Mouse (Mus musculus): ENCODE data around the gene Noxo1.
"Not testable (repeated sequence)": the region's sequence is repeated elsewhere in the genome, so short reads cannot be mapped to it uniquely, and the experiment has no call there.

Noxo1 gene

DNA sequence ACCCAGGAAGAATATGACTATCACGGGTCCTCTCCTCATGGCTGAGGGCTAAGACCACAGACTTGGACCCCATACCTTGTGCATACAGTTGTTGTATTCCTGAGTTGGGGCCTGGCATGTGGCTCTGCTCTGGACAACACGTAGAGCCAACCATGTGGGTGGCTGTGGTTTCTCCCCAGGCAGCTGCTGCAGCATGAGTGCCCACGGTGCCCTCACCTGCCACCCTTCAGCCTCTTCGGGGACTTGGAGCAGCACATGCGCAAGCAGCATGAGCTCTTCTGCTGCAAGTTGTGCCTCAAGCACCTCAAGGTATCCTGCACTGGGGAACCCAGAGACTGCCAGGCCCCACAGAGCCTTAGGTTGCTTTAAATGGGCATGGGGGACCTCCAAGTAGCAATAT is 19.2 kb upstream of the Noxo1 start:
- in situ Hi-C loops (cut with MboI, MseI), result no loop called here

DNA sequence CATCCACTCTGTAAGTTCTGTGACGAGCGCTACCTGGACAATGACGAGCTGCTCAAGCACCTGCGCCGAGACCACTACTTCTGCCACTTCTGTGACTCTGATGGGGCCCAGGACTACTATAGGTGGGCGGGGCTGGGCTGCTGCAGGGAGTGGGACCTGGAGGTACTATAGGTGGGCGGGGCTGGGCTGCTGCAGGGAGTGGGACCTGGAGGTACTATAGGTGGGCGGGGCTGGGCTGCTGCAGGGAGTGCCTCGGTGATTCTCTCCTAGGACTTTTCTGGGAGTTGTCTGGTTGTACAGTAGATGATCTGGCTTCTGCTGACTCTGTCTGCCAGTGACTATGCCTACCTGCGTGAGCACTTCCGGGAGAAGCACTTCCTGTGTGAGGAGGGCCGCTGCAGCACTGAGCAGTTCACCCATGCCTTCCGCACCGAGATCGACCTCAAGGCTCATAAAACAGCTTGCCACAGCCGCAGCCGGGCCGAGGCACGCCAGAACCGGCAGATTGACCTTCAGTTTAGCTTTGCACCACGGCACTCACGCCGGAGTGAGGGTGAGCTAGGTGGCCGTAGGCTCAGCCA is 18.4 kb upstream of the Noxo1 start:
- in situ Hi-C loops (cut with MboI, MseI), result no loop called here

DNA sequence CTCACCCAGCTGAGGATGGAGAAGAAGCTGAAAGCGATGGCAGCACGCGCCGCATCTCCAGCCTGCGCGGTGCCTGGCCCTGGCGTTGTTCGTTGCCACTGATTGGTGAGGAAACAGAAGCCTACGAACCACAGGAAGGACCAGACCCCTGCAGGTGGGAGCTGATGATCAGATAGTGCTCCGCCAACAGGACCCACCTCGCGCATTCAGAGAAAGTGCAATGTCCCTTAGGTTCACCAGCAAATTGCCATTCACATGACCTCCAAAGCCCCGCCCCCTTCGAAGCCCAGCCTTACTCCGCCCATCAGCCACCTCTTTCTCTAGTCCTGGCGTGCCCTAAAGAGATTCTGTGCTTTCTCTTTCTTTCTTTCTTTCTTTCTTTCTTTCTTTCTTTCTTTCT is 9.5 kb upstream of the Noxo1 start:
- in situ Hi-C loops (cut with MboI, MseI), result no loop called here

DNA sequence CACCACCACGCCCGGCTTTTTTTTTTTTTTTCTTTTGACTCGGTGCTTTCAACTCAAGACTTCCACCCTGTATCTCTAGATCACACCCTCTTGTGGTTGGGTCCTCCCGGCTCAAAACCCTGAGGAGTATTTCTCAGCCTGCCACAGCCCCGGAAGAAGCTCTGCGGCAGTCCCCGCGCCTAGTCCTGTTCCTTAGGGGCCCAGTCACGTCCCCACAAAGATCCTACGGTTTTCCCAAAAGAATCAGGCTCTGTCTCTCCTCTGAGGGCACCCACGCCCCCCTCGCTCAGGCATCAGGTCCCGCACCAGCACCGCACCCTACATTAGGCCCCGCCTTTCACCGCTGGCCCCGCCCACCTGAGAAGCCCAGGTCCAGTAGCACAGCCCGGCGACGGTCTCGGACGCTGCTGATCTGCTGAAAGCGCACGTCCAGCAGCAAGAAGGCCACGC is 8.9 kb upstream of the Noxo1 start:
- in situ Hi-C loops (cut with MboI, MseI), result no loop called here

DNA sequence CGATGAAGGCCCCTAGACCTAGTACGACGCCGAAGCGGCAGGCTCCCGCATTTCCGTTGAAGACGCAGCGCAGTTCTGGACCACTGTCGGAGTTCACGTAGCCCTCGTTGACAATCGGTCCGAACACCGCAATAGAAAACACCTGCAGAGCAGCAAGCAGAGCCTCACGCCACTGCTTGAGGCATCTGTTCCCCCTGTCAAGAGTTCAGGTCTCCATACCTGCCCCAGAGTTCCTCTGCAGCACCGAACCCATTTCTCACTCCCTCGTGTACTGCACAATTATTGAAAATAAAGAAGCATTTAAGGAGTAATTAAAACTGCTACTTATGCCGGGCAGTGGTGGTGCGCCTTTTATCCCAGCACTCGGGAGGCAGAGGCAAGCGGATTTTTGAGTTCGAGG is 8.4 kb upstream of the Noxo1 start:
- in situ Hi-C loops (cut with MboI, MseI), result no loop called here

DNA sequence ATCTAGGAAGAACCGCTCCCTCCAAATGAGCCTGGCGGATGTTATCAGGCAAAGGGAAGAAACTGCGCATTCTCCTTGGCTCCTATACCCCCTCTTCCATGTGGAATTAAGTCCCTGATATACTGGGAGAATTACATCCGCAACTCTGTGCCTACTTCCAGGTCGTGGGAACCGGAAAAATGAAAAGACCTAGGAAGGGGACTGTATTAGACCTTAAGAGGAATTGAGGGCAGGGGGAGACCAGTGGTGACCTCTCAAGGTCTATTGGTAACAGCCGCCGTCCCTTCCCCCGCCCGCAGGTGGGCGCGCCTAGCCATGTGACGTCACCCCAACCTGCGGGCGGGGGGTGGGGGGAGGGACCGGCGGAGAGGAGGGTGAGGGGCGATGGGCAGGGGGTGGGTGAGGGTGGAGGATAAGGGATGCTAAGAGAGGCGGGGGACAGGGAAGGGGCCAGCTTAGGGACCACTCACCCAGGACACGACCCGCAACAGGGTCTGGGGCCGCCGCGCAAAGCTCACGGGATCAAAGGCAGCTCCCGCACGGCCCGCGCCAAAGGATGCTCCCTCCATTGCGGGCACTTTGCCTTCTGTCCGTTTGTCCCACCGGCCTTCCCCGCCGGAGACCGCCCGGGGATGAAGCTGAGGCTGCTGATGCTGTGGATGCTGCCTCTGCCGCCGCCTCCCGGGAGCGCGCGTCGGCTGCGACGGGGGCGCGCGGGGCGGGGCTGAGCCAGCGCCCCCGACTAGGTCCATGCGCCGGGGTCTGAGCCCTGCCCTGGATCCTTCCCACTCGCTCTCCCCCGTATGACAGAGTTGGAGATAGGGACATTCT is 6.6 kb upstream of the Noxo1 start, which contains the start of gene Syngr3:
TSS of gene Syngr3 (minus strand) at position 705 of the 831 bp plus-strand sequence.
- in situ Hi-C loops (cut with MboI, MseI), result no loop called here

DNA sequence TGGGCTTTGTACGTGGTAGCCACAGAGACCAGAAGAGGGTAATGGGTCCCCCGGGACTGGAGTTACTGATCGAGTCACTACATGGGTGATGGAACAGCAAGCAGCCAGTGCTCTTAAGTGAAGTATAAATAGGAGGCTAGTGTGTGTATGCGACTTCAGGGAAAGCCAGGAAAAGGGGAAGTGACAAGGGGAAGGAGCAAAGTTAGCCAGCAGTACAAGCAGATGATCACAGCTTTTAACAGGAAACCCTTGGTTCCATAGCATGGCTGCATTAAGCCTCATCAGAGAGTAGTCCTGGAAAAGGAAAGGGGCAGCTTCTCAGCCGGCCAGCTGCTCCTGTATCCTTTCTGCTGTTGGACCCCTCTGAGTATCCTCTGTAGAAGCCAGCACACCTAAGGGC is 3.6 kb upstream of the Noxo1 start:
- in situ Hi-C loops (cut with MboI, MseI), result no loop called here

DNA sequence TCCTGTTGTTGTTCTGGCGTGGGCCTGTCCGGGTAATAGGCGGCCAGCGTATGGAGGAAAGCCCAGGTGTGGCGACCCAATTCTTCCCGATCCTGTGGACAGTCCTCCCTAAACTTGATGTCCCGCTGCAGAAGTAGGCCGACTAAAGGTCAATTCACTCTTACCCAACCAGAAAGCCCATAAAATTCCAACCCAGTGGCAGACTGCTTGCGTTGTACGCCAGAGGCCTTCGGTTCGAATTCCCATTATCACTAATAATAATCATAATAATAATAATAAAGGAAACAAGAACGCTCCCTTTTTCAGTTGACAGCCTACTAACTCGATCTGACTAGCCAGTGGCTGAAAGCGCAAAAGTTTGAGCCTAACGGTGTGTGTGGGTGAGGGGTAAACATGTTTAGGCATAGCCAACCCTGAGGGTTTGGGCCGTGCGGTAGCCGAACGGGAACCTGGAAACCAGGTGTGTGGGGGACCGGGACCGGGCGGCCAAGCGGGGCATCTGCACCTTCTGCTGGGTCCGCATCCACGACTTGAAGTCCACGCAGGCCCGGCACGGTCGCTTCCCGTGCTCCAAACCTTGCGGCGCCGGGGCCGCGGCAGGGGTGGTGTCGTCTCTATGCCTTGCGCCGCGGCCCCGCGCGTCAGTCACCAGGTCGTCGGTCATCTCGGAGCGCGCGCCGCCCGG is 566 bp upstream of the Noxo1 start:
- in situ Hi-C loops (cut with MboI, MseI), result no loop called here

DNA sequence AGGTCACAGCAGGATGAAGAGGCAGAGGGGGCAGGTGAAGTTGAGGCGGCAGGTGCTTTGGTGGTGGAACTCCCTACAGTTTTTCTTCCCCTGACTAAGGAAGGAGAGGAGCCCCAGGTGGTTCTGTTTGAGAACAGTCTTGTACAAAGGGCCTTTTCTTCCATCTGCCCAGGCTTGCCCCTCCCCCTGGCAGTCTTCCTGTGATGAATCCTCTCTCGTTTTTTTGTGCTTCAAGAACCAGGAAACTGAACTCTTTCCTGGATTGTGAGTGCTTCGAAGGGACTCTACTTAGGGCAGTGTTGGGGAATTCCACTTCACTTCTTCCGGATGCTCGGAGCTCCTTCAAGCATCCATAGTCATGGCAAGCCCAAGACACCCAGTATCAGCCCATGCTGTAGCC is 2.0 kb downstream of the Noxo1 start:
- in situ Hi-C loops (cut with MboI, MseI), result no loop called here

DNA sequence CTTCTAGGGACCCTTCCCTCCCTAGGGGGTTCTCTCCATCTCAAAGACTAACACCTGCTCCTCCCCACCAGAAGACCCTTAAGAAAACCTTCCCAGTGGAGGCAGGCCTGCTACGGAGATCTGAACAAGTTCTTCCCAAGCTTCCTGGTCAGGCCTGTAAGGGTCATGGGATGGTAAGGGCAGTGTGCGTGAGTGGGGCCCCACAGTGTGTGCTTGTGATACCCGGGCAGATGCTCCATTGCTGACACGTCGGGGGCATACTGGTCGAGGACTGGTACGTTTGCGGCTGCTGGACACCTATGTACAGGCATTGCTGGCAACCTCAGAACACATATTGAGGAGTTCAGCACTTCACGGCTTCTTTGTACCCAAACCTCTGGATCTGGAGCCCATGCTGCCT is 2.7 kb downstream of the Noxo1 start:
- in situ Hi-C loops (cut with MboI, MseI), result no loop called here

DNA sequence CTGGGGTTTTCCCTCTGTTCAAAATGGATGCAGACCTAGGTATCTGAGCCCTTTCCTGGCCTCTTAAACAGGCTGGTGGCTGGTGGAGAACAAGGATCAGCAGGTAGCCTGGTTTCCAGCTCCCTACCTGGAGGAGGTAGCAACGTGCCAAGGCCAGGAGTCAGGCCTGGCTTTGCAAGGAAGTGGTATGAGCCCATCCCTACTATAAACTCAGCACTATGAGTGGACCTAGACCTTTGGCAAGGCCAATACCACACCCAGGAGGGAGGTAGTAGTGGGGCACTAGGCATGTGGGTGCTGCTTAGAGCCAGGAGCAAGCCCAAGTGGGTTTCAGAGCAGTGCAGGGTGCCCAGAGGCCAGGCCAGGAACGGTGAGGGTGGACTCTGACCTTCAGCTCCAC is 3.4 kb downstream of the Noxo1 start:
- in situ Hi-C loops (cut with MboI, MseI), result no loop called here

DNA sequence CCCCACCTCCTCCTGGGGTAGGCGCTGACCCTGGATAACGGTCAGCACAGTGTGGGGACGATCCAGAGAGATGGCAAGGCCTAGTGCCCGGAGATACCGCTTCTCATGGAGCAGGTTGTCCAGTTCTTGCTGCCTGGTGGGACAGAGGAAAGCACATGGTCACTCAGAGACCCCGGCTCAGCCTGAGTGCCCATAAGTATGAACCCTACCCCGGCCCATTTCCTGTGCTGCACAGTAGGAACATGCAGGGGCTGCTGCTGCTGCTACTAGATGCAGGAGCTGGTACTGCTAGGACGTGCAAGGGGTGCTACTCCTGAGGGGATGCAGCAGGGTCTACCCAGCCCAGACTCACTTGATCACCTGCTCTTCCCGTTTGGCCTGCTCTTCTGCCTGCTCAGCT is 5.2 kb downstream of the Noxo1 start:
- in situ Hi-C loops (cut with MboI, MseI), result no loop called here

DNA sequence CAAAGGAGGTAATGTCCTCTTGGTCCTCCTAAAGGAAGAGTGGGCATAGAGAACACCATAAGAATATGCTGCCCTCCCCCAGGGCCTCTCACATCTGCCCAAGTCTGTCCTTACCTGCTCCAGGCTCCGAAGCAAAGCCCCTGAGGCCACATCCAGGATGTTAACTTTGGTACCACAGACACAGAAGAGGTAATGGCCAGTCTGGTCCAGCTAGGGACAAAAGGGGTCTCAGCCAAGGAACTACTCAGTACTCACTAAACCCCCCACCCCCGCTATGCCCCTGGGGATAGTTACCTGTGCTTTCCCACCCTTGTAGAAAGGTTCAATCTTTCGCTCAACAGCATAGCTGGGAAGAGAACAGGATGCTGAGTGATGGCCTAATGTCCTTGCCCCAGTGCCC is 9.8 kb downstream of the Noxo1 start:
- in situ Hi-C loops (cut with MboI, MseI), result no loop called here

DNA sequence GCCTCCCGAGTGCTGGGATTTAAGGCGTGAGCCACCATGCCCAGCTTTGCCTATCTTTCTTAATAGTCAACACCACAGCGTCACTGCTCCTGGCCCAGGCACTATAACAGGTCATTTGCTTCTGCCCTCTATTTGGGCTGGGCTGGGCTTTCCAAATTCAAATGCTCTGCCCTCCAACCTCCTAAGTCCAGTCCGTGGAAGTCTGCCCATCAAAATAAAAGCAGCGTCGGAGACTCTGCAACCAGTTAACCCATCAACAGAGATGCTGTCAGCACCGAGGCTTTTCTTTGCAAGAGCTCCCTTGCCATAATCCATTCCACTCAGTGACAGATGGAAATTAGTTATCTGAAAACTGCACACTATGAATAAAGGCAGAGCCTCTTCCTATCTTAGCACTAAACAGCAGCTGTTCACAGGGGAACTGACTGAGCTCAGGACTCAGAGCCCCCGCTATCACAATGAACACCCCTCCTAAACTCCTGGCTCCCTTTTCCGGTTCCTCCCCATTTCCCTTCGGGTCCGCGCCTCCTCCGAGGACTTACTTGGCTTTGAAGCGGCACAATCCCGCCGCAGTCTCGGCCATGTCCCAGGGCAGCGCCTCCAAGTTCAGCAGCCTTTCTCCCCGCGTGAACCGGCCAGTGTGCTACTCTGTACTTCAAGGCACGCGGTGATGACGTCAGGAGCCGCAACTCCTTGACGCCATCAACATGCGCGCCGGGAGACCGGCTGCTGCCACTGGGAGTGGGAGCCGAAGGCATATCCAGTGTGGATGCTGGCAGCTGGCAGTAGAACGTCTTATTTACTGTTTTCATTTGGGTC is 11.2 kb downstream of the Noxo1 start, which contains the start of gene Tbl3:
TSS of gene Tbl3 (minus strand) at position 679 of the 819 bp plus-strand sequence.
- in situ Hi-C loops (cut with MboI, MseI), result no loop called here

DNA sequence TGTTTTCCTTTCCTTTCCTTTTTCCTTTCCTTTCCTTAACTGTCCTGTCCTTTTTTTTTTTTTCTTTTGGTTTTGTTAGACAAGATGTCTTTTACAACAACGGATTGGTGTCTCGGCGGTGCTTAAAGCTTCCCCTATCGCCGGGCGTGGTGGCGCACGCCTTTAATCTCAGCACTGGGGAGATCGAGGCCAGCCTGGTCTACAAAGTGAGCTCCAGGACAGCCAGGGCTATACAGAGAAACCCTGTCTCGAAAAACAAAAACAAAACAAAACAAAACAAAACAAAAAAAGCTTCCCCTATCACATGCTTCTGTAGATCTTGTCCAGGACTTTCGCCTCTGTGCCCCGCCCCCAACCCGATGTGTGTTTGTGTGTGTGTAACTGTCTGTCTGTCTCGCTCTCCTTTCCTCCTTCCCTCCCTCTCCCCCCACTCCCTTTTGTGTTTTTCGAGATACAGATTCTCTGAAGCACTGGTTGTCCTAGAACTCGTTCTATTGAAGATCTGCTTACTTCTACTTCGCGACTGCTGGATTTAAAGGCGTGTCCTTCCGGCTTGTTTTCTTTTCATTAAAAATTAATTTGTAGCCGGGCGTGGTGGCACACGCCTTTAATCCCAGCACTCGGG is 11.9 kb downstream of the Noxo1 start:
- in situ Hi-C loops (cut with MboI, MseI), result no loop called here

DNA sequence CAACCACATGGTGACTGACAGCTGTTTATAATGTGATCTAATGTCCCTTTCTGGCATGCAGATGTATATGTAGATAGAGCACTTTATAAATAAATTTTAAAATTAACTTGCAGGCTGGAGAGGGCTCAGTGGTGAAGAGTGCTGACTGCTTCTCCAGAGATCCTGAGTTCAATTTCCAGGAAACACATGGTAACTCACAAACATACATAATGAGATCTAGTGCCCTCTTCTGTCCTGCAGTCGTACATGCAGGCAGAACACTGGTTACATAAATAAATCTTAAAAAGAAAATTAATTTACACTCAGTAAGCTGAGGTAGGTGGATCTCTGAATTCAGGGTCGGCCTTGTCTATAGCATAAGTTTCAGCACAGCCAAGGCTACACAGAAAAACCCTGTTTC is 12.6 kb downstream of the Noxo1 start:
- in situ Hi-C loops (cut with MboI, MseI), result no loop called here

DNA sequence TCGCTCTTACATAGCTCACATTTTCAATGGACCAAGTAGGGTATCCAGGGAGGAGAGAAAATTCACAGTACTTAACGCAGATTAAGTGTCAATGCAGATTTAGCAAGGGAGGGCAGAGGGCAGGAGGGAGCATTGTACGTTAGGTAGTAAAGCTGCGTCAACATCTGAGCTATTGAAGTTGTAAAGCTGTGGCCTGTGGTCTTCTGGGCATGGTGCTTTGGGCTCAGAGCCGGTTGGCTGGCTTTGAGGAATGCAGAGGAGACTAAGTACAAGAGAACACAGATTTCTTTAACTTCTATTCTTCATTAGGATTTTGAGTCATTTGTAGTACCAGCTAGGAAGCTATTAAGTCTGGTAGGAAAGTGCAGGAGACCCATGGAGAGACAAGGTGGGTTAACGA is 19.5 kb downstream of the Noxo1 start:
- in situ Hi-C loops (cut with MboI, MseI), result no loop called here

DNA sequence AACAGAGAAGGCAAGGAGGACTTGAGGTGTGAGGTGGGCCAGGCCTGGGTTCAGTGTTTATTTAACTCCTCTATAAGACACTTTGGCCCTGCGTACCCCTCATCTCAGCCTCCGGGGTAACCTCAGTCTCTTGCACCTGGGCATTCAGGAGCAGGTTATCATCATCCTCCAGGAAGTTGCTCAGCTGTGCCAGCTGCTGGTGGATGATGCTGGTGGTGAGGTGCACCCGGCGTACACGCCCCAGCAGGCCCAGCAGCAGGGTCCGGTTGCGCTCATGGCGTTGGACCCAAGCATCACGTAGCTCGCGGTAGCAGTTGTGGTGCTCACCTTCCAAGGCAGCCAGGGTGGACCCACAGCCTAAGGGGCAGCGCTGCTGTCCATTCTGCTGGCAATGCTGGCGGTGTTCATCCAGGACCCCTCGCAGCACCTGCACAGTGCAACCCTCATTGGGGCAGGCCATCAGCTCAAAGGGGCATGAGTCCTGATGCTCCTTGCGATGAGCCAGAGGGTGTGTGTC is 20.2 kb downstream of the Noxo1 start:
- in situ Hi-C loops (cut with MboI, MseI), result no loop called here

DNA sequence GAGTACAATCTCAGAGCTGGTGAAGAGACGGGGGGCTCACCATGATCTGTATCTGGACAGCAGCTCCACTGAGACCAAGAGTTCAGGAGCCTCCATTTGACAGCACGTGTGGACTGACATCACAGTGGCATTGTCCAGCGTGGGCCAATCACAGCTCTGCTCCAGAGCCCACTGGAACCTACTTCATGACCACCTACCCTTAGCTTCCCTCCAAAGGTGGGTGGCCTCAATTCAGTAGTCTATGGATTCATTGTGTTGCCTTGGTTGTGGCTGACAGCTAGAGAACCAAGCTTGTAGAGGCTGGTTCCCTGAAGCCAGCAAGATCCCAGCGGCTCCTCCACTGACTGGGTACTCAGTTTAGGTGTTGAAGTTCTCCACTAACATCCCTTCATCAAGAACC is 21.9 kb downstream of the Noxo1 start, which contains the start of the genes Rnf151 and Rps2:
TSS of gene Rnf151 (minus strand) at position 121 of the 400 bp plus-strand sequence.
TSS of gene Rps2 (plus strand) at position 174 of the 400 bp plus-strand sequence.
- in situ Hi-C loops (cut with MboI, MseI), result no loop called here

DNA sequence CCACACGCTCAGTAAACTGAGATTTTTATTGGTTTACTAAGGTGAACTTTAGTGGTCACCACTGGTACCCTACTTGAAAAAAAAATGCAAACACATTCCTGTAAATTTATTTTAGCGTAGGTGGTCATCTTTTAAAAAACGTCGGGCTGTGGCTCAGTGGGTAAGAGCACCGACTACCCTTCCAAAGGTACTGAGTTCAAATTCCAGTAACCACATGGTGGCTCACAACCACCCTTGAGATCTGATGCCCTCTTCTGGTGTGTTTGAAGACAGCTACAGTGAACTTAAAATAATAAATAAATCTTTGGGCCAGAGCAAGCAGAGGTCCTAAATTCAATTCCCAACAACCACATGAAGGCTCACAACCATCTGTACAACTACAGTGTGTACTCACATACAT is 22.9 kb downstream of the Noxo1 start:
- in situ Hi-C loops (cut with MboI, MseI), result not testable (repeated sequence)

Data from T-helper 2 cell (primary cell).